ENCODE assay signal across 9 mouse cellular contexts in the genomic region with DNA sequence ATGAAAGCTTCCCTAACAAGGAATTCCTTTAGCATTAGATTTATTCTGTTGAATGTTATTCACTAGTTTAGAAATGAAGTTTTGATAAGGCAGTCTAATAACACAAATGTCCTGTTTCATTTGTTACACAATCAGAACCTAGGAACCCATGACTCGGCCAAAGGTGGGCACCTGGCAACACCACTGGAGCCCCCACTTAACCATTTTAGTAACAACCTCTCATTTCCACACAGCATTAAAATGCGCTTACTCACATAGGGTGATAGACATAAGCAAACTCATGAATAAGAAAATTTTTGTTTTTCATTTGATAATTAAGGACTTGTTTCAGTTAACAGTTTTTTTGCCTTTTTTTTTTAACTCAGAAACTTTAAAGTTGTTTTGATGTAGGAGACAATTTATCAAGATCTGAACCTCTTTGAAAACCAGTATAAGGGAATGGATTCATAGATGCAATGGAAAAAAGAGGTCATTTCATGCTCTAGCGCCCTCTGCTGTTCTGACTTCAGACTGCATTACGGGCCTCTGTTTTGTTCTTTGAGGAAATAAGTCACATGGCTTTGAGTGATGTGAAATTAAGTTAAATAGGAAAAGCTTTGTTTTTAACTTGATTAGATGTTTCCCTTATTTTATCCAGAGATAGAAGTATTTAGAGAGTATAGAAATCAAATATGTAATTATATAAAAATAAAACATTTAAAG. TPM values are rescaled to one million over a fixed set of nuclear protein-coding genes. Genes with fewer than 3 reads are reported as not detected.
DNase-seq lines count a peak whose midpoint lies in the region; ATAC-seq and TF ChIP-seq lines count a peak whose summit lies in the region.
"Had no signal": no experiment of that assay in that cellular context is flagged by ENCODE, and none has a peak within 500 bp of the region (broad histone marks: within the 10 kb centered on the region; RNA-seq: fewer than 3 reads in every experiment).

No protein-coding gene starts in this region.

- 55% methylated on average over 4 of the region's 4 CpGs for WGBS in midbrain, embryonic 10.5 days
- WGBS in midbrain, embryonic 16.5 days = 52% methylated on average over 4 of the region's 4 CpGs
- WGBS in midbrain, embryonic 15.5 days = 52% methylated on average over 4 of the region's 4 CpGs
- WGBS in stomach, postnatal 0 days = 54% methylated on average over 4 of the region's 4 CpGs

- H3K27ac ChIP-seq in midbrain, embryonic 10.5 days (replicated peaks) = no peak overlapping the region
- H3K27ac ChIP-seq in midbrain, embryonic 16.5 days (ENCODE audit: low read length) = no peak overlapping the region
- no peak overlapping the region for H3K27ac ChIP-seq in midbrain, embryonic 15.5 days
- no peak overlapping the region for H3K27ac ChIP-seq in stomach, postnatal 0 days (replicated peaks)

- ATAC-seq in midbrain, embryonic 16.5 days = no peak
- peak; percentile 75 to 85; a peak in 3 of 4 replicates for ATAC-seq in hematopoietic stem cell, adult 5-6 weeks (replicated peaks in 1 of 2; ENCODE audit: insufficient read depth in 1 of 2, low FRiP score in 2 of 2, low TSS enrichment in 1 of 2, low read depth in 1 of 2, poor library complexity in 2 of 2, severe bottlenecking in 2 of 2)
- peak; percentile 65; the same call in 1 of the 2 replicates for ATAC-seq in midbrain, embryonic 15.5 days (replicated peaks)
- no peak for ATAC-seq in stomach, postnatal 0 days (ENCODE audit: low FRiP score, low TSS enrichment)

- no peak for TF ChIP-seq EP300 in stomach, postnatal 0 days (optimal IDR thresholded peaks at IDR 0.05)

- no peaks in the 10 kb centered on the region for H3K9me3 ChIP-seq in midbrain, embryonic 10.5 days (replicated peaks)
- no peaks in the 10 kb centered on the region for H3K9me3 ChIP-seq in midbrain, embryonic 16.5 days (replicated peaks; ENCODE audit: control insufficient read depth, low read length, poor library complexity, severe bottlenecking)
- H3K9me3 ChIP-seq in midbrain, embryonic 15.5 days = no peaks in the 10 kb centered on the region
- H3K9me3 ChIP-seq in stomach, postnatal 0 days (ENCODE audit: control insufficient read depth, low read length) = no peaks in the 10 kb centered on the region

- H3K9ac ChIP-seq in midbrain, embryonic 16.5 days (ENCODE audit: low read depth, low read length) = no peak overlapping the region
- no peak overlapping the region for H3K9ac ChIP-seq in midbrain, embryonic 15.5 days
- no peak overlapping the region for H3K9ac ChIP-seq in stomach, postnatal 0 days (ENCODE audit: low read length)

- TF ChIP-seq CTCF in stomach, postnatal 0 days (IDR thresholded peaks at IDR 0.05; ENCODE audit: low read depth) = peak; percentile 84

- H3K36me3 ChIP-seq in midbrain, embryonic 10.5 days = peaks cover 12% of the 10 kb centered on the region
- no peaks in the 10 kb centered on the region for H3K36me3 ChIP-seq in midbrain, embryonic 16.5 days (ENCODE audit: control insufficient read depth, insufficient read depth, low read length)
- no peaks in the 10 kb centered on the region for H3K36me3 ChIP-seq in midbrain, embryonic 15.5 days (replicated peaks)
- H3K36me3 ChIP-seq in stomach, postnatal 0 days (ENCODE audit: control insufficient read depth, insufficient read depth, low read length) = no peaks in the 10 kb centered on the region; the same call in 1 of the 2 replicates

- DNase-seq in midbrain, embryonic 10.5 days (ENCODE audit: low spot score) = peak; percentile 66
- peak; percentile 68 for DNase-seq in adrenal gland, postnatal 14 days
- peak; percentile 67 for DNase-seq in embryo, embryonic 9.5 days (ENCODE audit: extremely low spot score)
- peak; percentile 51 for DNase-seq in left cerebral cortex, adult 11 months (ENCODE audit: low spot score)
- peak; percentile 78 for DNase-seq in stomach, postnatal 0 days (ENCODE audit: low spot score)

- no peak overlapping the region for H3K4me3 ChIP-seq in midbrain, embryonic 10.5 days
- H3K4me3 ChIP-seq in midbrain, embryonic 16.5 days (ENCODE audit: low read depth, low read length) = no peak overlapping the region
- no peak overlapping the region for H3K4me3 ChIP-seq in midbrain, embryonic 15.5 days
- no peak overlapping the region for H3K4me3 ChIP-seq in stomach, postnatal 0 days (ENCODE audit: low read depth, low read length)
- H3K4me3 ChIP-seq: erythroblast, embryonic 14.5 days had no signal

- no peaks in the 10 kb centered on the region for H3K4me1 ChIP-seq in midbrain, embryonic 10.5 days
- H3K4me1 ChIP-seq in midbrain, embryonic 16.5 days (ENCODE audit: control insufficient read depth, insufficient read depth, low read length) = no peaks in the 10 kb centered on the region
- H3K4me1 ChIP-seq in midbrain, embryonic 15.5 days = no peaks in the 10 kb centered on the region
- H3K4me1 ChIP-seq in stomach, postnatal 0 days (replicated peaks; ENCODE audit: control insufficient read depth, insufficient read depth) = 0 out of 2 replicates have a peak, but pooled peaks cover 2% of the 10 kb centered on the region

- no peak overlapping the region for H3K4me2 ChIP-seq in midbrain, embryonic 16.5 days (ENCODE audit: low read length)
- H3K4me2 ChIP-seq in midbrain, embryonic 15.5 days = no peak overlapping the region
- no peak overlapping the region for H3K4me2 ChIP-seq in stomach, postnatal 0 days (replicated peaks; ENCODE audit: low read depth)

- H3K27me3 ChIP-seq in midbrain, embryonic 10.5 days (ENCODE audit: low read depth, poor library complexity, severe bottlenecking) = no peaks in the 10 kb centered on the region
- no peaks in the 10 kb centered on the region for H3K27me3 ChIP-seq in midbrain, embryonic 16.5 days (ENCODE audit: control insufficient read depth, insufficient read depth, low read depth, low read length)
- H3K27me3 ChIP-seq in midbrain, embryonic 15.5 days (replicated peaks) = no peaks in the 10 kb centered on the region
- no peaks in the 10 kb centered on the region for H3K27me3 ChIP-seq in stomach, postnatal 0 days (ENCODE audit: control insufficient read depth, insufficient read depth, low read length)

RNA-seq across cellular contexts. Expression of gene Rnf146, which starts 23.7 kb away (rescaled TPM):
- 47.6 and 58.8 TPM in 2 replicates for polyA plus RNA-seq in midbrain, embryonic 10.5 days (2016; fragmentation: Nextera tagmentation; extraction: Ambion mirVana)
- 95.7 and 101 TPM in 2 replicates for polyA plus RNA-seq in midbrain, embryonic 16.5 days (2015; fragmentation: Nextera tagmentation; extraction: Ambion mirVana)
- total RNA-seq in adrenal gland, postnatal 14 days (2021) = 46.9 and 49.9 TPM in 2 replicates
- total RNA-seq in hematopoietic stem cell, adult 5-6 weeks (2017) = 81.9 and 82.3 TPM in 2 replicates
- polyA plus RNA-seq in midbrain, embryonic 15.5 days (2015; fragmentation: Nextera tagmentation; extraction: Ambion mirVana) = 90.9 and 95.0 TPM in 2 replicates
- 28.8 and 30.4 TPM in 2 replicates for polyA plus RNA-seq in stomach, postnatal 0 days (2015; fragmentation: Nextera tagmentation; extraction: Ambion mirVana)

RNA-seq across cellular contexts. Expression of gene Echdc1, which starts 25.5 kb away (rescaled TPM):
- polyA plus RNA-seq in midbrain, embryonic 10.5 days (2016; fragmentation: Nextera tagmentation; extraction: Ambion mirVana) = 24.3 and 27.3 TPM in 2 replicates
- polyA plus RNA-seq in midbrain, embryonic 16.5 days (2015; fragmentation: Nextera tagmentation; extraction: Ambion mirVana) = 28.7 and 29.5 TPM in 2 replicates
- total RNA-seq in adrenal gland, postnatal 14 days (2021) = 52.3 and 71.0 TPM in 2 replicates
- total RNA-seq in hematopoietic stem cell, adult 5-6 weeks (2017) = 40.0 and 51.8 TPM in 2 replicates
- 23.4 and 23.5 TPM in 2 replicates for polyA plus RNA-seq in midbrain, embryonic 15.5 days (2015; fragmentation: Nextera tagmentation; extraction: Ambion mirVana)
- polyA plus RNA-seq in stomach, postnatal 0 days (2015; fragmentation: Nextera tagmentation; extraction: Ambion mirVana) = 27.4 and 29.4 TPM in 2 replicates

Comparison
In these comparisons a context has a peak if more than half of its experiments do, and no peak if none do; other contexts are left out.
1. ATAC-seq: peak in hematopoietic stem cell, adult 5-6 weeks (2 of 2) and midbrain, embryonic 15.5 days (single experiment); none in midbrain, embryonic 16.5 days (single experiment) and stomach, postnatal 0 days (single experiment).
2. Peak in every context shown above with its lines, with median percentiles within 50 percentile points of each other: DNase-seq.